Mouse (Mus musculus): ENCODE data around the gene Cirbp.

The Cirbp gene

GRCm38 (mm10) chr10:80177441-80178279 lies 11.9 kb downstream of the Cirbp start:
- DNase-seq (ENCODE audit: low spot score in 2 of 2), result no peak

- no peak for DNase-seq (ENCODE audit: low spot score in 2 of 2)
Observed at GRCm38 (mm10) chr10:80179068-80180051, 13.6 kb downstream of the Cirbp start, which contains the start of gene Efna2. TSS of gene Efna2 (plus strand) at chr10:80179482.

- no peak for DNase-seq (ENCODE audit: low spot score in 2 of 2)
Observed at GRCm38 (mm10) chr10:80180288-80180687, 14.5 kb downstream of the Cirbp start.

GRCm38 (mm10) chr10:80180823-80181222 lies 15.0 kb downstream of the Cirbp start:
- DNase-seq (ENCODE audit: low spot score in 2 of 2), result no peak

GRCm38 (mm10) chr10:80182547-80182946 lies 16.8 kb downstream of the Cirbp start:
- DNase-seq (ENCODE audit: low spot score in 2 of 2), result no peak

- DNase-seq (ENCODE audit: low spot score in 2 of 2), result no peak
Observed at GRCm38 (mm10) chr10:80186649-80187048, 20.9 kb downstream of the Cirbp start.

GRCm38 (mm10) chr10:80187739-80188138 lies 22.0 kb downstream of the Cirbp start:
- no peak for DNase-seq (ENCODE audit: low spot score in 2 of 2)

GRCm38 (mm10) chr10:80188453-80189024 lies 22.8 kb downstream of the Cirbp start:
- no peak for DNase-seq (ENCODE audit: low spot score in 2 of 2)

GRCm38 (mm10) chr10:80189999-80190398 lies 24.2 kb downstream of the Cirbp start:
- no peak for DNase-seq (ENCODE audit: low spot score in 2 of 2)

GRCm38 (mm10) chr10:80190491-80191051 lies 24.8 kb downstream of the Cirbp start:
- DNase-seq (ENCODE audit: low spot score in 2 of 2), result no peak

GRCm38 (mm10) chr10:80193976-80194375 lies 28.2 kb downstream of the Cirbp start:
- DNase-seq (ENCODE audit: low spot score in 2 of 2), result no peak

- DNase-seq (ENCODE audit: low spot score in 2 of 2), result no peak
Observed at GRCm38 (mm10) chr10:80194441-80194840, 28.7 kb downstream of the Cirbp start.

- no peak for DNase-seq (ENCODE audit: low spot score in 2 of 2)
Observed at GRCm38 (mm10) chr10:80196167-80196566, 30.4 kb downstream of the Cirbp start.

GRCm38 (mm10) chr10:80196778-80197581 lies 31.2 kb downstream of the Cirbp start:
- no peak for DNase-seq (ENCODE audit: low spot score in 2 of 2)

- DNase-seq (ENCODE audit: low spot score in 2 of 2), result peak; percentile 47 to 61
Observed at GRCm38 (mm10) chr10:80199440-80200008, 33.7 kb downstream of the Cirbp start.

GRCm38 (mm10) chr10:80200485-80200884 lies 34.7 kb downstream of the Cirbp start:
- DNase-seq (ENCODE audit: low spot score in 2 of 2), result no peak

- DNase-seq (ENCODE audit: low spot score in 2 of 2), result no peak
Observed at GRCm38 (mm10) chr10:80204055-80204454, 38.3 kb downstream of the Cirbp start.

GRCm38 (mm10) chr10:80207201-80207600 lies 41.4 kb downstream of the Cirbp start:
- no peak for DNase-seq (ENCODE audit: low spot score in 2 of 2)

- no peak for DNase-seq (ENCODE audit: low spot score in 2 of 2)
Observed at GRCm38 (mm10) chr10:80207676-80208075, 41.9 kb downstream of the Cirbp start.

- no peak for DNase-seq (ENCODE audit: low spot score in 2 of 2)
Observed at GRCm38 (mm10) chr10:80208248-80208647, 42.5 kb downstream of the Cirbp start.

Data from urinary bladder, adult 18-20 months (tissue).